Mouse (Mus musculus) forebrain, embryonic 16.5 days (tissue): ENCODE data around the gene Ugt3a1. TPM values are rescaled to one million over a fixed set of nuclear protein-coding genes. Genes with fewer than 3 reads are reported as not detected.
"Not testable (repeated sequence)": the region's sequence is repeated elsewhere in the genome, so short reads cannot be mapped to it uniquely, and the experiment has no call there.

Experiments used
- ATAC-seq: fragments of 200-750 bp; cut with Nextera tagmentation; 2 replicates; pipeline ENCODE4 v1.8.0; 2017; ENCODE audit warnings: mild to moderate bottlenecking, moderate library complexity
- H3K27ac ChIP-seq: fragments of 300-500 bp; sonication (generic); 2 replicates; pipeline ENCODE4 v1.5.1; 2014; ENCODE audit warnings: low read length, control low read depth
- H3K27me3 ChIP-seq: fragments of 300-500 bp; sonication (generic); replicated peaks from 2 replicates; pipeline ENCODE4 v1.6.1; 2014; ENCODE audit warnings: low read length; ENCODE audit not compliant: control insufficient read depth, insufficient read depth
- H3K36me3 ChIP-seq: fragments of 300-500 bp; sonication (generic); 2 replicates; pipeline ENCODE4 v1.6.1; 2014; ENCODE audit not compliant: control insufficient read depth, insufficient read depth
- H3K4me1 ChIP-seq: fragments of 300-500 bp; sonication (generic); replicated peaks from 2 replicates; pipeline ENCODE4 v1.6.1; 2014; ENCODE audit warnings: low read length; ENCODE audit not compliant: control insufficient read depth, insufficient read depth
- H3K4me2 ChIP-seq: fragments of 300-500 bp; sonication (generic); 2 replicates; pipeline ENCODE4 v1.6.1; 2014; ENCODE audit warnings: mild to moderate bottlenecking, low read length, control low read depth
- H3K4me3 ChIP-seq: fragments of 300-500 bp; sonication (generic); replicated peaks from 2 replicates; pipeline ENCODE4 v1.5.1; 2014; ENCODE audit warnings: mild to moderate bottlenecking, low read length, control low read depth
- H3K9ac ChIP-seq: fragments of 300-500 bp; sonication (generic); replicated peaks from 2 replicates; pipeline ENCODE4 v1.6.1; 2014; ENCODE audit warnings: low read depth, low read length, control low read depth
- H3K9me3 ChIP-seq: fragments of 300-500 bp; sonication (generic); 2 replicates; pipeline ENCODE4 v1.6.1; 2016; ENCODE audit warnings: low read length; ENCODE audit not compliant: control insufficient read depth
- WGBS: fragments of 180-500 bp; shearing (Covaris S2); extraction: QIAGEN DNeasy Blood & Tissue Kit; methylation state at CpG from one replicate; pipeline ENCODE4 v1.1.7; 2014; 5-methylcytosine and 5-hydroxymethylcytosine counted together
- polyA plus RNA-seq: library from polyadenylated mRNA; unstranded; fragments of >200 nt; fragmentation: Nextera tagmentation; extraction: Ambion mirVana; gene quantifications from 2 replicates; pipeline ENCODE4 v1.2.1, GENCODE M21; 2015

The Ugt3a1 gene
- not detected in 2 replicates for polyA plus RNA-seq

DNA sequence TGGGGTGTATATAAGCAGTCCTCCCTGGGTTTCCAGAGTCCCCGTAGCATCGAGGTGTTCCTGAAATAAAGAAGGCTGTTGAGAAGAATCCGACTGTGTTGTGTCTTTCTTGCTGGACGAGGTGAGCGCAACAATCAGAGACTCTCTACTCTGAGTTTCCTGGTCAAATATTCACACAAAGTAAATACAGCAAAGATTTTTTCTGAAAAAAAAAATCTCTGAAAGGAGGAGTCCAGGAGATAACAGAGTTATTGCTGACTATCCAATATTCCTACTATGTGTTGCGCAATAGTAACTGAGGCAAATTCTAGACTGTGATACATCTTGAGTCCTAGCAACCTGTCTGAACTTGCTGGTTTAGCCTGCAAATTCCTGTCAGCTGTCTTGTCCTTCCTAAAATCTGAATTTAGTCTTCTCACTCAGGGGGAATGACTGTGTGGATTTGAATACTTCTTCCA, at the start of gene Ugt3a1:
Gene Ugt3a1 (plus strand): TSS at position 51 of the 458 bp plus-strand sequence.
- Histone ChIP-seq H3K4me2 (no peak within 1 kb of the TSS), H3K9ac (no peak within 1 kb of the TSS), H3K9me3 (no peaks in the 10 kb centered on the region), H3K27ac (no peak within 1 kb of the TSS), H3K27me3 (no peaks in the 10 kb centered on the region), H3K36me3 (no peaks in the 10 kb centered on the region), H3K4me1 (no peaks in the 10 kb centered on the region), H3K4me3 (no peak within 1 kb of the TSS)
- WGBS = 92% methylated on average over 6 of the region's 6 CpGs
- no peak for ATAC-seq

DNA sequence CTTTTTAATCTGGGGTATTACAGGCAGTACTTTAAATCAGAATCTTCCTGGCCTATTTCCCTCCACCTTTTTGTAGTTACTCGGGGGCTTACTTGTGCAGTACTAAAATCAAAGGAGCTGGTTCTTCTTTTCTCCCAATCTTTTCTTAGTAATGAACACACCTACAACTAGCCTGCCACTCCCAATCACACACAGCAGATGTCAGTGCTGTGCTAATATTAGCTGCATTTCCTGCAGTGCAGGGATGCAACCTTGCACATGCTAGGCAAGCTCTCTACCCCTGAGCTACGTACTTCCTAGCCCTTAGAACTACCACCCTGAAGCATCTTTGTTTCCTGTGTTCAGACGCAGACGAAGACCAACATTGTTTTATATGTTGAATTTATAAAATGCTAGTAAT, 45.8 kb upstream of the Ugt3a1 start:
- H3K4me2 ChIP-seq, H3K9me3 ChIP-seq, H3K27ac ChIP-seq, H3K9ac ChIP-seq, H3K27me3 ChIP-seq, H3K36me3 ChIP-seq, H3K4me1 ChIP-seq, H3K4me3 ChIP-seq: not testable (repeated sequence)
- ATAC-seq = peak; percentile 66; the same call in 1 of the 2 replicates
- WGBS = 79% methylated on average over 4 of the region's 4 CpGs

DNA sequence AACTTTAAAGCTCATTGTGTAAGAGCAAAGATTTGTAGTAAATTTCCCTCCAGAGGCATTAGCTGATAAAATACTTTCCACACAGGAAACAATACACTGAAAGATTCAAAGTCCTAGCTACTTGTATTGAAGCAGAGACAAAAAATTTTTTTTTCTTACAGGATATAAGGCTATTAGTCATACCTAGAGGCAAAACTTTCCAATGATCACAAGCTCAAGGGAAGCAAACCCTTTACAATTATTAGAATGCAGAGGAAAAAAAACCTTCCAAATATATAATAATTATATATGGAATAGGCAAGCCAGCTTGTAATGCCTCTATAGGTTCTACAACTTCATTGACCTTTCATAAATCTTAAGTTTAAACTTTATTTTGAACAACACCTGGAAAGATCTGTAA, 30.3 kb upstream of the Ugt3a1 start:
- Histone ChIP-seq H3K9me3 (no peaks in the 10 kb centered on the region), H3K27ac (no peak overlapping the region), H3K36me3 (no peaks in the 10 kb centered on the region), H3K9ac (no peak overlapping the region), H3K27me3 (no peaks in the 10 kb centered on the region), H3K4me2 (no peak overlapping the region), H3K4me3 (no peak overlapping the region), H3K4me1 (no peaks in the 10 kb centered on the region)
- ATAC-seq = no peak

DNA sequence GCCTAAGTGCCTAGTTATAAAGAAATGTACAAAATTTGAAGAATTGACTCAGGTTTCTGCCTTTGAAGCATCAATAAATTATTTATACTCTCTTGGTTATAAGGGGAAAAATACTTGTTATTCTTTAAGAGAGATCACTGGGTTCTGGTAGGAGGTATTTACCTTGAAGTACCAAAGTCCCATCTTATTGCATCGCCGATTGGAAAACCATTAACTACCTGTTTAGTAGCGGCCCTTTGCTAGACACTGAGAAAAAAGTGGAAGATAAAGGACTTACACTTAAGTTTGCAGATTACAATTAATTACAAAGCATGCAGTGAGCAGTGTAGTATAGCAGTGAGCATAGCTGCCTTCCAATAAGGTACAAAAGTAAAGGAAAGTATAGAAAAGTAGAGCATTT, 23.8 kb upstream of the Ugt3a1 start:
- H3K27me3 ChIP-seq = no peaks in the 10 kb centered on the region
- 93% methylated on average over 3 of the region's 3 CpGs for WGBS
- ATAC-seq = no peak
- no peak overlapping the region for H3K4me3 ChIP-seq
- H3K27ac ChIP-seq = no peak overlapping the region
- H3K4me1 ChIP-seq = no peaks in the 10 kb centered on the region
- H3K9me3 ChIP-seq = no peaks in the 10 kb centered on the region
- no peaks in the 10 kb centered on the region for H3K36me3 ChIP-seq
- no peak overlapping the region for H3K4me2 ChIP-seq
- no peak overlapping the region for H3K9ac ChIP-seq

DNA sequence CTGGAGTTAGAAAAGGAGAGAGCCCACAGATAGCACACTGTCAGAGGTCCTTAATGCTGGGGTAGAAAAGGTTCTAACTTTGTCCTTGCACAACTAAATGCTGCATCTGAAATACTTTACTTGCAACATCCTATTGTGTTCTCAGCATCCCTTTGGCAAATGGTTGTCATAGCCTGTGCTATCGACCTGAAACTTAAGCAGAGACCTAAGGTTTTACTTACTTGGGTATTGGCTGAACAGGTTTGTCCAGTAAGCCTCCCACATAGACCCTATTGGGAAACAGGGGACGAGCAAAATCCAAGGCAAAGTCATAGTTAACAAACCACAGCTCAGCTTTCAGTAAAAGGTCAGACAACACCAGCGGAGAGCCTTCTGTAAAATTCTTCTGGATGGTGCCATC, 16.1 kb upstream of the Ugt3a1 start:
- no peak for ATAC-seq
- no peaks in the 10 kb centered on the region for H3K27me3 ChIP-seq
- 84% methylated on average over 3 of the region's 3 CpGs for WGBS

DNA sequence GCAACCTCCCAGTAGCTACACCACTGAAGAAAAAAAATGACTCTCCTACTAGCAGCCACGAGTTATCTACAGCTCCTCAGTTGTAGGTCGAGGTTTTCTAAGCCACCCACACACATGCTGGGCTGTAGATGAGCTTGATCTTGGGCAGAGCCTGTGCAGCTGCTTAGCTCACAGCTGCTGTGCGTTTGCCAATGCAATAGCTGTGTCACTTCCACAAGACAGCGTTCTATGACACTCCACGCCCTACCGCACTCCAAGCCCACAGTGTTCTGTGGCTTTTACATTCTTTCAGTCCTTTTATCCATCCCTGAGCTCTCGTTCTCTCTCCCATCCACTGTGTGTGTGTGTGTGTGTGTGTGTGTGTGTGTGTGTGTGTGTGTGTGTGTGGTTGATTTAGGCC, 4.8 kb upstream of the Ugt3a1 start:
- H3K36me3 ChIP-seq = no peaks in the 10 kb centered on the region
- no peak overlapping the region for H3K4me3 ChIP-seq
- no peaks in the 10 kb centered on the region for H3K4me1 ChIP-seq
- ATAC-seq = no peak
- H3K27ac ChIP-seq = no peak overlapping the region
- H3K4me2 ChIP-seq = no peak overlapping the region
- 85% methylated on average over 7 of the region's 7 CpGs for WGBS
- no peaks in the 10 kb centered on the region for H3K27me3 ChIP-seq
- H3K9ac ChIP-seq = no peak overlapping the region
- no peaks in the 10 kb centered on the region for H3K9me3 ChIP-seq

More for the DNA sequence above, 16.1 kb upstream of the Ugt3a1 start:
- H3K4me2 ChIP-seq = no peak overlapping the region
- H3K36me3 ChIP-seq = no peaks in the 10 kb centered on the region
- no peak overlapping the region for H3K9ac ChIP-seq
- no peak overlapping the region for H3K27ac ChIP-seq
- no peak overlapping the region for H3K4me3 ChIP-seq
- no peaks in the 10 kb centered on the region for H3K4me1 ChIP-seq
- no peaks in the 10 kb centered on the region for H3K9me3 ChIP-seq

DNA sequence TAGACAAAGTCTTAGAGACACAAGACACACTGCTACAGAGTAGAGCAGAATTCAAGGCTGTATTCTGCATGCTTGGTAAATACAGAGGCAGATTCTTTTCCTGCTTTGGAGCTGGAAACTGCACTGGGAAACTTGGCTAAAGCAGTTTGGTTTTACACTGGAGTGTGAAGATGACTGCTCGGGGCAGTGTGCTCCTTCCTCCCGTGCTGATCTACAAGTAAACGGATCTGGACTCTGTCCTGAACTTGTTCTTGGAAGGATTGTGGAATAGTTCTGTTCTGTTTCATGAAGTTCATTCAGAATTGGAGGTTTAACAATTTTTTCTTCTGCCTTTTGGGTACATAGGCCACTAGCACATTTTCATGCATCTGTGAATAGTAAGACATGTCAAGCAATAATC, 2.3 kb downstream of the Ugt3a1 start:
- WGBS = 88% methylated on average over 3 of the region's 3 CpGs
- H3K4me2 ChIP-seq = no peak overlapping the region
- no peaks in the 10 kb centered on the region for H3K4me1 ChIP-seq
- H3K27ac ChIP-seq = no peak overlapping the region
- no peaks in the 10 kb centered on the region for H3K36me3 ChIP-seq
- H3K9ac ChIP-seq = no peak overlapping the region
- H3K4me3 ChIP-seq = no peak overlapping the region
- no peaks in the 10 kb centered on the region for H3K9me3 ChIP-seq
- ATAC-seq = no peak
- no peaks in the 10 kb centered on the region for H3K27me3 ChIP-seq

DNA sequence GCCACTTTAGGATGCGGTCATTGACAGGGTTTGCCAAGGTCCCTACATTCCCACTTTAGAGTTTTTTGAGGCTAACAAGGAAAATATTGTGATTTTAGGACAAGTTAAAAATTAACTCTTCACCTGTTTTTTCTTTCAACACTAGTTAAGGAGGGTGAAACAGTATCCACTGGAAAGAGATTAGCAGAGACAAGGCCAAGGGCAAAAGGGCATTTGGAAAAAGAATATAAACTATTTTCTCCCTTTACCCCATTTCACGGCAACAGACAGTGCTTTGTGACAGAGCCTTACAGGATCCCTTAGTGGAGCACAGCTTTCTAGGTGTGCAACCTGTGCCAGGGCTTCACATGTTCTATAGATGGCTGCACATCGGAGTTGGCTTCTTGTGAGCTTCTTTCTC, 2.9 kb downstream of the Ugt3a1 start:
- Histone ChIP-seq H3K4me1 (no peaks in the 10 kb centered on the region), H3K36me3 (no peaks in the 10 kb centered on the region), H3K4me2 (no peak overlapping the region), H3K4me3 (no peak overlapping the region), H3K9ac (no peak overlapping the region), H3K27me3 (no peaks in the 10 kb centered on the region), H3K27ac (no peak overlapping the region), H3K9me3 (no peaks in the 10 kb centered on the region)
- WGBS = 86% methylated on average over 3 of the region's 3 CpGs
- ATAC-seq = no peak

DNA sequence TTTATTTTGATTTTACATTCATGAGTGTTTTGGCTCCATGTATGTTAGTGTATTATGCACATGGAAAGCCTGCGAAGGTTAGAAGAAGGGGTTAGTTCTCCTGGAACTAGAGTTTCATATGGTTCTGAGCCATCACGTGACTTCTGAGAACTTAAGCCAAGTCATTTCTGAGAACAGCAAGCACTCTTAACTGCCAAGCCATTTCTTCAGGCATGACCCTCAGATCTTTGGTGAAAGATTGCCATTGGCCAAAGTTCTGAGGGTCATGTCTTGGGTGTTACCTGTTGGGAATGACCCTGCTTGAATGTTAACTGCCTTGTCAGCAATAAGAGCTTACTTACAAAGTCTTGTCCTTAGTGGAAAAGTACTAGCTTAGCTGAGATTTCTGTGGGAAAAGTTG, 6.5 kb downstream of the Ugt3a1 start:
- ATAC-seq = no peak
- no peaks in the 10 kb centered on the region for H3K4me1 ChIP-seq
- no peak overlapping the region for H3K27ac ChIP-seq
- H3K4me2 ChIP-seq = no peak overlapping the region
- WGBS = 94% methylated on average over 2 of the region's 2 CpGs
- H3K36me3 ChIP-seq = no peaks in the 10 kb centered on the region
- H3K9ac ChIP-seq = no peak overlapping the region
- no peak overlapping the region for H3K4me3 ChIP-seq
- H3K27me3 ChIP-seq = no peaks in the 10 kb centered on the region
- no peaks in the 10 kb centered on the region for H3K9me3 ChIP-seq

DNA sequence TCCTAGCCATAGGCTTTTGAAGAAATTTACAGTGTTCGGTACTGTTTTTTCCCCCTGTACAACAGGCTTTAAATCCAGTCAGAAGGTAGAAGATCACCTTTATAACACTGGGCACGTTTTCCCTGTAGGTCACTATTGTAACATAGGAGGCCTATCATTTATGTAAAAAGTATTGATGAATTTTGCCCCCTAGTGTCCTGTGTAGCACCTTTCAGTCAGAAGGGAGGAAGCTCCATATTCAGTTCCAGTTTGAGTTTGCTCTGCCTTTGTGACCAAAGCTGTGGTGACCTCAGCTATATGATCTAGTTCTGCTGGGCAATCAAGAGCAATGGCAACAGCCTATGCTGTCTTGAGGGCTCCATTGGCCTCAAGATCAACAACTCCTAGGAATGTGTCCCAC, 13.0 kb downstream of the Ugt3a1 start:
- no peaks in the 10 kb centered on the region for H3K4me1 ChIP-seq
- H3K4me2 ChIP-seq = no peak overlapping the region
- no peak overlapping the region for H3K4me3 ChIP-seq
- no peak overlapping the region for H3K27ac ChIP-seq
- no peak overlapping the region for H3K9ac ChIP-seq
- no peak for ATAC-seq
- WGBS = 64% methylated on average over 2 of the region's 2 CpGs
- no peaks in the 10 kb centered on the region for H3K27me3 ChIP-seq
- H3K36me3 ChIP-seq = no peaks in the 10 kb centered on the region
- no peaks in the 10 kb centered on the region for H3K9me3 ChIP-seq
